In the genomic region with DNA sequence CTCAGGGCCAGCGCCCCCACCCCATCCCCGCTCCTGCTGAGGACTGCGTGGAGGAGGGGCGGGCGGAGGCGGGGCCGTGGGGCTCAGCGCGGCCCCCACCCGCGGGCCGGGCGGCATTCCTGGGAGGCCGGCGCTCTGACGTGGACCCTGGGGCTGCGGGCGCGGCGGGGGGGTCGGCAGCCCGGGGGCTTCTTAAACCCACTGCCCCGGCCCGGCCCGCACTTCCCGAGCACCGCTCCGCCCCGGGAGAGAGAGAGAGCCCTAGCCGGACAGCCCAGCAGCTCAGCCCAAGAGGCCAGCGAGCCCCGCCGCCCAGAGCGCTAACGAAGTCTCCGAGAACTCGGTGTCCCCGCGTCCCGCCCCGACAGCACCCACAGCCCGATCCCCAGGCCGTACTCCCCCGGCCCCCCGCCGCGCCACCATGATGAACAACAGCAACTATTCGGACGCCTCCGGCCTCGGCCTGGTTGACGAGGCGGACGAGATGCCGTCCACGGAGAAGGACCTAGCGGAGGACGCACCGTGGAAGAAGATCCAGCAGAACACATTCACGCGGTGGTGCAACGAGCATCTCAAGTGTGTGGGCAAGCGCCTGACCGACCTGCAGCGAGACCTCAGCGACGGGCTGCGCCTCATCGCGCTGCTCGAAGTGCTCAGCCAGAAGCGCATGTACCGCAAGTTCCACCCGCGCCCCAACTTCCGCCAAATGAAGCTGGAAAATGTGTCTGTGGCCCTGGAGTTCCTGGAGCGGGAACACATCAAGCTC, we compare ENCODE assay signal across 8 mouse cellular contexts. TPM values are rescaled to one million over a fixed set of nuclear protein-coding genes. Genes with fewer than 3 reads are reported as not detected.
A peak's percentile ranks its signal among the peaks of the same experiment; 100 is the strongest.
DNase-seq lines count a peak whose midpoint lies in the region; ATAC-seq and TF ChIP-seq lines count a peak whose summit lies in the region.

A gene (plus strand): TSS at position 219 of the 766 bp plus-strand sequence.

- peak; percentile 20 for DNase-seq in right cerebral cortex, postnatal 4 days
- DNase-seq in right cerebral cortex, postnatal 10 days (ENCODE audit: low spot score in 2 of 2): no peak
- peak; percentile 16 for DNase-seq in embryo, embryonic 11.5 days (ENCODE audit: low read depth, low spot score)
- DNase-seq in heart, adult 9 months (ENCODE audit: low spot score in 2 of 2): peak; percentile 49 to 56
- peak; percentile 61 for DNase-seq in kidney, postnatal 0 days (ENCODE audit: low spot score)
- DNase-seq in urinary bladder, postnatal 25 days (ENCODE audit: low spot score): peak; percentile 50

- 1% methylated on average over 72 of the region's 77 CpGs for WGBS in kidney, postnatal 0 days
- WGBS in midbrain, embryonic 12.5 days: 2% methylated on average over 53 of the region's 77 CpGs

- peak within 1 kb of the TSS; percentile 47 for H3K4me3 ChIP-seq in kidney, postnatal 0 days (replicated peaks; ENCODE audit: low read depth, low read length)
- H3K4me3 ChIP-seq in midbrain, embryonic 12.5 days: peak within 1 kb of the TSS; percentile 47

- no peaks in the 10 kb centered on the region for H3K36me3 ChIP-seq in kidney, postnatal 0 days (ENCODE audit: insufficient read depth, low read length)
- no peaks in the 10 kb centered on the region for H3K36me3 ChIP-seq in midbrain, embryonic 12.5 days

- H3K9me3 ChIP-seq in kidney, postnatal 0 days (replicated peaks; ENCODE audit: low read length): no peaks in the 10 kb centered on the region
- no peaks in the 10 kb centered on the region for H3K9me3 ChIP-seq in midbrain, embryonic 12.5 days

- no peak for TF ChIP-seq CTCF in kidney, postnatal 0 days (IDR thresholded peaks at IDR 0.05; ENCODE audit: low read depth)

- H3K27ac ChIP-seq in kidney, postnatal 0 days: peak within 1 kb of the TSS; percentile 47; the same call in 1 of the 2 replicates
- no peak within 1 kb of the TSS for H3K27ac ChIP-seq in midbrain, embryonic 12.5 days (replicated peaks)

- H3K27me3 ChIP-seq in kidney, postnatal 0 days (ENCODE audit: insufficient read depth, low read length): no peaks in the 10 kb centered on the region
- H3K27me3 ChIP-seq in midbrain, embryonic 12.5 days: peaks cover 61% of the 10 kb centered on the region

- H3K4me1 ChIP-seq in kidney, postnatal 0 days (replicated peaks; ENCODE audit: insufficient read depth, low read length): peaks cover 31% of the 10 kb centered on the region
- peaks cover 47% of the 10 kb centered on the region for H3K4me1 ChIP-seq in midbrain, embryonic 12.5 days

- no peak for ATAC-seq in kidney, postnatal 0 days (replicated peaks; ENCODE audit: low FRiP score, low read depth)
- ATAC-seq in midbrain, embryonic 12.5 days (ENCODE audit: low FRiP score, low read depth): 0 out of 2 replicates have a peak, but pooled peaks have one; percentile 10
- ATAC-seq in monocyte, adult 5-6 weeks (replicated peaks; ENCODE audit: insufficient number of reproducible peaks, low FRiP score, low TSS enrichment, poor library complexity, severe bottlenecking): no peak

- peak within 1 kb of the TSS; percentile 89 for H3K4me2 ChIP-seq in kidney, postnatal 0 days (ENCODE audit: low read length)
- peak within 1 kb of the TSS; percentile 85 for H3K4me2 ChIP-seq in midbrain, embryonic 12.5 days (replicated peaks)

- H3K9ac ChIP-seq in kidney, postnatal 0 days (ENCODE audit: low read depth, low read length): peak within 1 kb of the TSS; percentile 62
- peak within 1 kb of the TSS; percentile 43 for H3K9ac ChIP-seq in midbrain, embryonic 12.5 days (replicated peaks)

RNA-seq across cellular contexts. Expression of the gene that starts here (rescaled TPM):
- polyA plus RNA-seq in kidney, postnatal 0 days (2015; fragmentation: Nextera tagmentation; extraction: Ambion mirVana): 2.5 and 2.8 TPM in 2 replicates
- 5.4 and 6.3 TPM in 2 replicates for polyA plus RNA-seq in midbrain, embryonic 12.5 days (2016; fragmentation: Nextera tagmentation; extraction: Ambion mirVana)
- not detected in 3 replicates for total RNA-seq in monocyte, adult 5-6 weeks (2017)

Comparison
In these comparisons a context has a peak if more than half of its experiments do, and no peak if none do; other contexts are left out.
1. DNase-seq: peak in right cerebral cortex, postnatal 4 days (single experiment), embryo, embryonic 11.5 days (single experiment), heart, adult 9 months (2 of 2), kidney, postnatal 0 days (single experiment) and urinary bladder, postnatal 25 days (single experiment); none in right cerebral cortex, postnatal 10 days (0 of 2).